Comparison of ENCODE assay signal across 8 mouse cellular contexts in genomic region chr17:66518877-66519553, GRCm38 (mm10). TPM values are rescaled to one million over a fixed set of nuclear protein-coding genes. Genes with fewer than 3 reads are reported as not detected.
A peak's percentile ranks its signal among the peaks of the same experiment; 100 is the strongest.
DNase-seq lines count a peak whose midpoint lies in the region; ATAC-seq and TF ChIP-seq lines count a peak whose summit lies in the region.

No protein-coding gene starts in this region.

- no peaks in the 10 kb centered on the region for H3K27me3 ChIP-seq in embryonic facial prominence, embryonic 14.5 days (replicated peaks; ENCODE audit: control insufficient read depth, insufficient read depth, low read length)
- H3K27me3 ChIP-seq in hindbrain, embryonic 11.5 days (ENCODE audit: control insufficient read depth, insufficient read depth, low read length): no peaks in the 10 kb centered on the region
- no peaks in the 10 kb centered on the region for H3K27me3 ChIP-seq in limb, embryonic 14.5 days (ENCODE audit: control insufficient read depth, insufficient read depth, low read length)
- H3K27me3 ChIP-seq in midbrain, embryonic 14.5 days (ENCODE audit: control insufficient read depth, insufficient read depth, low read length): no peaks in the 10 kb centered on the region

- ATAC-seq in embryonic facial prominence, embryonic 14.5 days (ENCODE audit: low read depth): peak; percentile 49
- ATAC-seq in hindbrain, embryonic 11.5 days (ENCODE audit: low FRiP score): peak; percentile 73
- peak; percentile 42 for ATAC-seq in limb, embryonic 14.5 days (ENCODE audit: low FRiP score, low read depth)
- peak; percentile 76 for ATAC-seq in midbrain, embryonic 14.5 days (ENCODE audit: low FRiP score, low TSS enrichment)

- no peaks in the 10 kb centered on the region for H3K9me3 ChIP-seq in embryonic facial prominence, embryonic 14.5 days (ENCODE audit: control insufficient read depth, low read length)
- no peaks in the 10 kb centered on the region for H3K9me3 ChIP-seq in hindbrain, embryonic 11.5 days (ENCODE audit: control insufficient read depth, low read length)
- no peaks in the 10 kb centered on the region for H3K9me3 ChIP-seq in limb, embryonic 14.5 days (ENCODE audit: control insufficient read depth, low read length)
- no peaks in the 10 kb centered on the region for H3K9me3 ChIP-seq in midbrain, embryonic 14.5 days (ENCODE audit: control insufficient read depth, low read length)

- peaks cover 7% of the 10 kb centered on the region for H3K4me1 ChIP-seq in embryonic facial prominence, embryonic 14.5 days (ENCODE audit: control insufficient read depth, insufficient read depth, low read length)
- H3K4me1 ChIP-seq in hindbrain, embryonic 11.5 days (replicated peaks; ENCODE audit: control insufficient read depth, insufficient read depth, low read length): no peaks in the 10 kb centered on the region
- H3K4me1 ChIP-seq in limb, embryonic 14.5 days (ENCODE audit: control insufficient read depth, insufficient read depth, low read length): peaks cover 11% of the 10 kb centered on the region
- H3K4me1 ChIP-seq in midbrain, embryonic 14.5 days (ENCODE audit: control insufficient read depth, insufficient read depth, low read length): peaks cover 15% of the 10 kb centered on the region

- under 1% methylated on average over 30 of the region's 57 CpGs for whole genome bisulfite sequencing in embryonic facial prominence, embryonic 14.5 days
- under 1% methylated on average over 38 of the region's 57 CpGs for WGBS in hindbrain, embryonic 11.5 days
- WGBS in limb, embryonic 14.5 days: 3% methylated on average over 50 of the region's 57 CpGs
- under 1% methylated on average over 52 of the region's 57 CpGs for whole genome bisulfite sequencing in midbrain, embryonic 14.5 days

- TF ChIP-seq POLR2A in limb, embryonic 14.5 days (IDR thresholded peaks at IDR 0.05; ENCODE audit: borderline replicate concordance, extremely low read depth, insufficient read depth, insufficient read length): no peak

- peak; percentile 24 to 39 for DNase-seq in lung, adult 18-20 months
- DNase-seq in lung, postnatal 25 days (ENCODE audit: low spot score): no peak
- peak; percentile 29 for DNase-seq in T-cell, adult 2 months (ENCODE audit: low spot score)
- no peak for DNase-seq in embryonic facial prominence, embryonic 14.5 days (ENCODE audit: low spot score)
- DNase-seq in hindbrain, embryonic 11.5 days (ENCODE audit: low spot score): peak; percentile 58
- no peak for DNase-seq in limb, embryonic 14.5 days (ENCODE audit: low spot score)
- peak; percentile 33 for DNase-seq in midbrain, embryonic 14.5 days
- DNase-seq in yolk sac, embryonic 10.5 days (ENCODE audit: low spot score): peak; percentile 30

- H3K27ac ChIP-seq in embryonic facial prominence, embryonic 14.5 days (replicated peaks; ENCODE audit: low read depth, low read length): peak overlapping the region; percentile 18; the same call in 1 of the 2 replicates
- H3K27ac ChIP-seq in hindbrain, embryonic 11.5 days (ENCODE audit: low read depth, low read length): peak overlapping the region; percentile 51; the same call in 1 of the 2 replicates
- H3K27ac ChIP-seq in limb, embryonic 14.5 days (replicated peaks; ENCODE audit: low read depth, low read length): no peak overlapping the region
- peak overlapping the region; percentile 63 for H3K27ac ChIP-seq in midbrain, embryonic 14.5 days (replicated peaks; ENCODE audit: low read depth, low read length)

- H3K4me3 ChIP-seq in embryonic facial prominence, embryonic 14.5 days (ENCODE audit: low read depth, low read length): peak overlapping the region; percentile 82
- H3K4me3 ChIP-seq in hindbrain, embryonic 11.5 days (ENCODE audit: low read depth, low read length): peak overlapping the region; percentile 98
- H3K4me3 ChIP-seq in limb, embryonic 14.5 days (replicated peaks; ENCODE audit: low read length): peak overlapping the region; percentile 79
- H3K4me3 ChIP-seq in midbrain, embryonic 14.5 days (replicated peaks; ENCODE audit: low read depth, low read length): peak overlapping the region; percentile 95

- H3K9ac ChIP-seq in embryonic facial prominence, embryonic 14.5 days (ENCODE audit: low read depth, low read length): peak overlapping the region; percentile 92
- peak overlapping the region; percentile 95 for H3K9ac ChIP-seq in hindbrain, embryonic 11.5 days (ENCODE audit: low read depth, low read length)
- H3K9ac ChIP-seq in limb, embryonic 14.5 days (ENCODE audit: low read depth, low read length, severe bottlenecking): peak overlapping the region; percentile 98
- peak overlapping the region; percentile 98 for H3K9ac ChIP-seq in midbrain, embryonic 14.5 days (replicated peaks; ENCODE audit: low read length)

- H3K4me2 ChIP-seq in embryonic facial prominence, embryonic 14.5 days (ENCODE audit: low read depth, low read length): peak overlapping the region; percentile 81
- H3K4me2 ChIP-seq in hindbrain, embryonic 11.5 days (replicated peaks; ENCODE audit: low read depth, low read length): peak overlapping the region; percentile 75
- peak overlapping the region; percentile 77 for H3K4me2 ChIP-seq in limb, embryonic 14.5 days (replicated peaks; ENCODE audit: low read depth, low read length, severe bottlenecking)
- H3K4me2 ChIP-seq in midbrain, embryonic 14.5 days (ENCODE audit: low read length): peak overlapping the region; percentile 65

- H3K36me3 ChIP-seq in embryonic facial prominence, embryonic 14.5 days (ENCODE audit: control insufficient read depth, insufficient read depth, low read length): no peaks in the 10 kb centered on the region
- H3K36me3 ChIP-seq in hindbrain, embryonic 11.5 days (ENCODE audit: control insufficient read depth, insufficient read depth, low read length): no peaks in the 10 kb centered on the region
- no peaks in the 10 kb centered on the region for H3K36me3 ChIP-seq in limb, embryonic 14.5 days (ENCODE audit: control insufficient read depth, insufficient read depth, low read length)
- no peaks in the 10 kb centered on the region; the same call in 1 of the 2 replicates for H3K36me3 ChIP-seq in midbrain, embryonic 14.5 days (ENCODE audit: control insufficient read depth, insufficient read depth, low read length)

RNA-seq across cellular contexts. Expression of gene Rab12, which starts 0.5 kb away (rescaled TPM):
- polyA plus RNA-seq in embryonic facial prominence, embryonic 14.5 days (2014; fragmentation: Nextera tagmentation; extraction: Ambion mirVana): 58.5 and 60.1 TPM in 2 replicates
- polyA plus RNA-seq in hindbrain, embryonic 11.5 days (2014; fragmentation: Nextera tagmentation; extraction: Ambion mirVana): 44.1 and 45.2 TPM in 2 replicates
- 79.3 and 88.3 TPM in 2 replicates for polyA plus RNA-seq in limb, embryonic 14.5 days (2012; rRNA removed)
- 57.5 and 62.1 TPM in 2 replicates for polyA plus RNA-seq in limb, embryonic 14.5 days (2014; fragmentation: Nextera tagmentation; extraction: Ambion mirVana)
- polyA plus RNA-seq in midbrain, embryonic 14.5 days (2014; fragmentation: Nextera tagmentation; extraction: Ambion mirVana): 83.8 and 91.0 TPM in 2 replicates

Comparison
In these comparisons a context has a peak if more than half of its experiments do, and no peak if none do; other contexts are left out.
1. DNase-seq: peak in lung, adult 18-20 months (2 of 2), T-cell, adult 2 months (single experiment), hindbrain, embryonic 11.5 days (single experiment), midbrain, embryonic 14.5 days (single experiment) and yolk sac, embryonic 10.5 days (single experiment); none in lung, postnatal 25 days (single experiment), embryonic facial prominence, embryonic 14.5 days (single experiment) and limb, embryonic 14.5 days (single experiment).
2. Peak in every context shown above with its lines, with median percentiles within 50 percentile points of each other: ATAC-seq, H3K4me2 ChIP-seq, H3K4me3 ChIP-seq and H3K9ac ChIP-seq.